ENCODE assay signal across 43 mouse cellular contexts in the genomic region with DNA sequence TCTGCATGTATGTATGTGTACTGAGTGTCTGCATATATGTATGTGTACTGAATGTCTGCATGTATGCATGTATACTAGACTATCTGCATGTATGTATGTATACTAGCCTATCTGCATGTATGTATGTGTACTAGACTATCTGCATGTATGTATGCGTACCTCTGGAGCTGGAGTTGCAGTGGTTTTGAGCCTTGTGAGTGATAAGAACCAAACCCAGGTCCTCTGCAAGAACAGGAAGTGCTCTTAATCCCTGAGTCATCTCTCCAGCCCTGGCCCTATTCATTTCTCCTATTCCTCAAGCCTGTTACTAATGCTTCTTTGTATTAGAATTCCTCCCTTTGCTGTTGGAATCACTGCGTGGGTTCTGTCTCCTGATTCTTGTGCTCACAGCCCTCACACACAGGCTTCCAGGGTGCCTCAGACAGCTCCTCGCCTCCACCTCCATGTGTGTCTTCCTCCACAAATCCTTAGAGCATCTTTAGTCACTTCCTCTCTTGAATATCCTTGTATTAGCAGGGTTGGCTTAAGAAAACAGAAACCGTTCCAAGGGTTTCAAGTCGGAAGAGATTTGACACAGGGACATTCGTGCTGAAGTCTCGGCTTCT. TPM values are rescaled to one million over a fixed set of nuclear protein-coding genes. Genes with fewer than 3 reads are reported as not detected.
DNase-seq lines count a peak whose midpoint lies in the region; ATAC-seq and TF ChIP-seq lines count a peak whose summit lies in the region.
"Had no signal": no experiment of that assay in that cellular context is flagged by ENCODE, and none has a peak within 500 bp of the region (broad histone marks: within the 10 kb centered on the region; RNA-seq: fewer than 3 reads in every experiment).

No protein-coding gene starts in this region.

- H3K27me3 ChIP-seq in intestine, embryonic 14.5 days (replicated peaks; ENCODE audit: control insufficient read depth, insufficient read depth, low read length): no peaks in the 10 kb centered on the region
- no peaks in the 10 kb centered on the region for H3K27me3 ChIP-seq in intestine, postnatal 0 days (replicated peaks; ENCODE audit: control insufficient read depth, insufficient read depth, low read length)
- H3K27me3 ChIP-seq in embryonic facial prominence, embryonic 10.5 days (replicated peaks; ENCODE audit: low read depth, poor library complexity, severe bottlenecking): no peaks in the 10 kb centered on the region
- H3K27me3 ChIP-seq: CH12.LX; embryonic facial prominence, embryonic 15.5 days; forebrain, embryonic 15.5 days; lung, embryonic 15.5 days; neural tube, embryonic 13.5 days had no signal

- no peak for TF ChIP-seq CTCF in intestine, postnatal 0 days (IDR thresholded peaks at IDR 0.05; ENCODE audit: low read depth)

- H3K36me3 ChIP-seq in intestine, embryonic 14.5 days (ENCODE audit: control insufficient read depth, insufficient read depth, low read length): no peaks in the 10 kb centered on the region
- H3K36me3 ChIP-seq in intestine, postnatal 0 days (ENCODE audit: control insufficient read depth, insufficient read depth): no peaks in the 10 kb centered on the region
- no peaks in the 10 kb centered on the region for H3K36me3 ChIP-seq in embryonic facial prominence, embryonic 10.5 days (replicated peaks)
- H3K36me3 ChIP-seq: embryonic facial prominence, embryonic 15.5 days; forebrain, embryonic 15.5 days; kidney, embryonic 15.5 days; lung, embryonic 15.5 days; midbrain, embryonic 12.5 days; neural tube, embryonic 13.5 days had no signal

- no peaks in the 10 kb centered on the region for H3K9me3 ChIP-seq in intestine, embryonic 14.5 days (ENCODE audit: control insufficient read depth, low read length)
- H3K9me3 ChIP-seq in intestine, postnatal 0 days (ENCODE audit: control insufficient read depth): no peaks in the 10 kb centered on the region
- H3K9me3 ChIP-seq in embryonic facial prominence, embryonic 10.5 days: no peaks in the 10 kb centered on the region
- H3K9me3 ChIP-seq: forebrain, embryonic 15.5 days; kidney, embryonic 15.5 days; lung, embryonic 15.5 days; midbrain, embryonic 12.5 days; neural tube, embryonic 13.5 days had no signal

- no peaks in the 10 kb centered on the region for H3K4me1 ChIP-seq in intestine, embryonic 14.5 days (replicated peaks; ENCODE audit: control insufficient read depth, insufficient read depth, low read length)
- no peaks in the 10 kb centered on the region for H3K4me1 ChIP-seq in intestine, postnatal 0 days (replicated peaks; ENCODE audit: control insufficient read depth, insufficient read depth, low read length)
- peaks cover 18% of the 10 kb centered on the region for H3K4me1 ChIP-seq in embryonic facial prominence, embryonic 10.5 days
- H3K4me1 ChIP-seq: embryonic facial prominence, embryonic 15.5 days; forebrain, embryonic 15.5 days; lung, embryonic 15.5 days; midbrain, embryonic 12.5 days; neural tube, embryonic 13.5 days had no signal

- no peak for ATAC-seq in intestine, embryonic 14.5 days (replicated peaks; ENCODE audit: low FRiP score, low TSS enrichment, low read depth)
- no peak for ATAC-seq in intestine, postnatal 0 days
- ATAC-seq: forebrain, embryonic 15.5 days had no signal

- no peak overlapping the region for H3K4me3 ChIP-seq in intestine, embryonic 14.5 days (ENCODE audit: low read depth, low read length)
- no peak overlapping the region for H3K4me3 ChIP-seq in intestine, postnatal 0 days (ENCODE audit: low read depth, low read length)
- no peak overlapping the region for H3K4me3 ChIP-seq in embryonic facial prominence, embryonic 10.5 days
- H3K4me3 ChIP-seq: embryonic facial prominence, embryonic 15.5 days; forebrain, embryonic 15.5 days; kidney, embryonic 15.5 days; lung, embryonic 15.5 days; megakaryocyte, embryonic 14.5 days; midbrain, embryonic 12.5 days; myocyte; neural tube, embryonic 13.5 days had no signal

- no peak overlapping the region for H3K4me2 ChIP-seq in intestine, embryonic 14.5 days (ENCODE audit: low read length)
- no peak overlapping the region for H3K4me2 ChIP-seq in intestine, postnatal 0 days (replicated peaks; ENCODE audit: low read depth)
- H3K4me2 ChIP-seq: embryonic facial prominence, embryonic 15.5 days; forebrain, embryonic 15.5 days; hindbrain, embryonic 14.5 days; kidney, embryonic 15.5 days; lung, embryonic 15.5 days; midbrain, embryonic 12.5 days; neural tube, embryonic 13.5 days had no signal

- no peak overlapping the region for H3K27ac ChIP-seq in intestine, embryonic 14.5 days (ENCODE audit: low read depth)
- no peak overlapping the region for H3K27ac ChIP-seq in intestine, postnatal 0 days (ENCODE audit: low read depth, low read length)
- H3K27ac ChIP-seq in embryonic facial prominence, embryonic 10.5 days (replicated peaks): no peak overlapping the region
- H3K27ac ChIP-seq: embryonic facial prominence, embryonic 15.5 days; forebrain, embryonic 15.5 days; hindbrain, embryonic 14.5 days; kidney, embryonic 15.5 days; lung, embryonic 15.5 days; midbrain, embryonic 12.5 days; neural tube, embryonic 13.5 days had no signal

- no peak overlapping the region for H3K9ac ChIP-seq in intestine, embryonic 14.5 days (ENCODE audit: low read length)
- H3K9ac ChIP-seq in intestine, postnatal 0 days (ENCODE audit: low read depth, low read length): no peak overlapping the region
- H3K9ac ChIP-seq: embryonic facial prominence, embryonic 15.5 days; forebrain, embryonic 15.5 days; hindbrain, embryonic 14.5 days; kidney, embryonic 15.5 days; lung, embryonic 15.5 days; midbrain, embryonic 12.5 days; neural tube, embryonic 13.5 days had no signal

- peak; percentile 4 for DNase-seq in intestine, embryonic 14.5 days (ENCODE audit: low spot score)
- DNase-seq in testis, postnatal 10 days (ENCODE audit: low spot score): peak; percentile 25
- DNase-seq in testis, postnatal 14 days (ENCODE audit: low spot score): no peak
- peak; percentile 3 for DNase-seq in embryonic facial prominence, embryonic 10.5 days (ENCODE audit: low spot score)
- DNase-seq in telencephalon, adult 2 months (ENCODE audit: low read depth, low spot score): peak; percentile 60
- no peak for DNase-seq in adrenal gland, postnatal 25 days
- DNase-seq in ovary, postnatal 10 days (ENCODE audit: low spot score): no peak
- DNase-seq: adrenal gland, postnatal 14 days; cerebellum, adult 18-20 months; cerebellum, postnatal 10 days; kidney, adult 18-20 months; kidney, postnatal 25 days; liver; lung, postnatal 36 days; right cerebral cortex, postnatal 4 days; thymus, postnatal 14 days had no signal

- WGBS in intestine, embryonic 14.5 days: 79% methylated on average over 7 of the region's 7 CpGs
- WGBS in intestine, postnatal 0 days: 81% methylated on average over 7 of the region's 7 CpGs
- WGBS in embryonic facial prominence, embryonic 10.5 days: 84% methylated on average over 7 of the region's 7 CpGs

RNA-seq across cellular contexts. Expression of gene Tmem247, which starts 4.0 kb away (rescaled TPM):
- polyA plus RNA-seq in intestine, embryonic 14.5 days (2014; fragmentation: Nextera tagmentation; extraction: Ambion mirVana): not detected in 2 replicates
- polyA plus RNA-seq in intestine, postnatal 0 days (2015; fragmentation: Nextera tagmentation; extraction: Ambion mirVana): not detected in 2 replicates
- not detected in 2 replicates for polyA plus RNA-seq in embryonic facial prominence, embryonic 10.5 days (2016; fragmentation: Nextera tagmentation; extraction: Ambion mirVana)
- not detected in 2 replicates for total RNA-seq in adrenal gland, postnatal 25 days (2021)
- total RNA-seq: adrenal gland, postnatal 14 days; CH12.LX; ES-E14; gastrocnemius, adult 8-10 months; gastrocnemius, postnatal 4 days; heart, adult 8-10 months; heart, postnatal 25 days; layer of hippocampus, adult 18-20 months; layer of hippocampus, postnatal 25 days; midbrain, postnatal 0 days had no signal
- polyA plus RNA-seq: brain, embryonic 14.5 days; C2C12; cortical plate, adult 2 months; embryonic facial prominence, embryonic 15.5 days; forebrain, embryonic 15.5 days; heart, embryonic 14.5 days; hindbrain, embryonic 14.5 days; kidney, embryonic 15.5 days; limb, embryonic 11.5 days; liver, embryonic 16.5 days; lung, embryonic 15.5 days; midbrain, embryonic 12.5 days; midbrain, postnatal 0 days; myocyte; neural tube, embryonic 13.5 days; spleen, adult 2 months; urinary bladder, adult 2 months had no signal

RNA-seq across cellular contexts. Expression of gene Atp6v1e2, which starts 34.6 kb away (rescaled TPM):
- polyA plus RNA-seq in intestine, embryonic 14.5 days (2014; fragmentation: Nextera tagmentation; extraction: Ambion mirVana): not detected in 2 replicates
- not detected in 2 replicates for polyA plus RNA-seq in intestine, postnatal 0 days (2015; fragmentation: Nextera tagmentation; extraction: Ambion mirVana)
- not detected in 2 replicates for polyA plus RNA-seq in embryonic facial prominence, embryonic 10.5 days (2016; fragmentation: Nextera tagmentation; extraction: Ambion mirVana)
- total RNA-seq in adrenal gland, postnatal 25 days (2021): not detected in 2 replicates
- total RNA-seq: adrenal gland, postnatal 14 days; CH12.LX; ES-E14; gastrocnemius, adult 8-10 months; gastrocnemius, postnatal 4 days; heart, adult 8-10 months; heart, postnatal 25 days; layer of hippocampus, adult 18-20 months; midbrain, postnatal 0 days had no signal
- polyA plus RNA-seq: brain, embryonic 14.5 days; C2C12; cortical plate, adult 2 months; embryonic facial prominence, embryonic 15.5 days; forebrain, embryonic 15.5 days; heart, embryonic 14.5 days; hindbrain, embryonic 14.5 days; kidney, embryonic 15.5 days; limb, embryonic 11.5 days; liver, embryonic 16.5 days; lung, embryonic 15.5 days; midbrain, postnatal 0 days; myocyte; neural tube, embryonic 13.5 days; spleen, adult 2 months; urinary bladder, adult 2 months had no signal

RNA-seq across cellular contexts. Expression of gene Rhoq, which starts 49.8 kb away (rescaled TPM):
- polyA plus RNA-seq in intestine, embryonic 14.5 days (2014; fragmentation: Nextera tagmentation; extraction: Ambion mirVana): 18.6 and 18.7 TPM in 2 replicates
- 7.3 and 7.6 TPM in 2 replicates for polyA plus RNA-seq in intestine, postnatal 0 days (2015; fragmentation: Nextera tagmentation; extraction: Ambion mirVana)
- polyA plus RNA-seq in embryonic facial prominence, embryonic 10.5 days (2016; fragmentation: Nextera tagmentation; extraction: Ambion mirVana): 11.9 and 13.1 TPM in 2 replicates
- 53.0 and 64.0 TPM in 2 replicates for total RNA-seq in adrenal gland, postnatal 25 days (2021)

Comparison
In these comparisons a context has a peak if more than half of its experiments do, and no peak if none do; other contexts are left out.
1. DNase-seq: peak in intestine, embryonic 14.5 days (single experiment), testis, postnatal 10 days (single experiment), embryonic facial prominence, embryonic 10.5 days (single experiment) and telencephalon, adult 2 months (single experiment); none in testis, postnatal 14 days (single experiment), adrenal gland, postnatal 25 days (single experiment) and ovary, postnatal 10 days (single experiment).